Mouse (Mus musculus) adrenal gland, postnatal 36 days (tissue): ENCODE results near the gene Cope. TPM values are rescaled to one million over a fixed set of nuclear protein-coding genes. Genes with fewer than 3 reads are reported as not detected.

Experiments used
- DNase-seq, 2 experiments: peaks; one replicate each; pipeline ENCODE4 v3.0.0; 2021; ENCODE audit warnings: mixed read lengths in 1 of 2
- total RNA-seq, 2 experiments: library from RNA; stranded (reverse); gene quantifications; 2 replicates each; pipeline ENCODE4 v1.2.3; 2021

Cope gene
- total RNA-seq, 2 experiments from 2014 or later = 194 to 215 TPM

GRCm38 (mm10) chr8:70309311-70309710, 7.0 kb downstream of the Cope start:
- no peak for DNase-seq

GRCm38 (mm10) chr8:70313399-70313798, 11.1 kb downstream of the Cope start:
- no peak for DNase-seq

GRCm38 (mm10) chr8:70315624-70316510, 13.5 kb downstream of the Cope start, which contains the start of gene Cers1:
Gene Cers1, plus strand, starts transcription at chr8:70315775.
- DNase-seq = peak; percentile 72 to 81

- peak; percentile 50 to 60 for DNase-seq
Observed at GRCm38 (mm10) chr8:70316511-70317504, 14.5 kb downstream of the Cope start.

GRCm38 (mm10) chr8:70317872-70318271, 15.6 kb downstream of the Cope start:
- no peak for DNase-seq

- DNase-seq = no peak
Observed at GRCm38 (mm10) chr8:70323716-70324115, 21.4 kb downstream of the Cope start.

GRCm38 (mm10) chr8:70327512-70327911, 25.2 kb downstream of the Cope start:
- no peak for DNase-seq

- DNase-seq = no peak
Observed at GRCm38 (mm10) chr8:70329124-70329834, 27.0 kb downstream of the Cope start, which contains the start of gene Gdf1. Gene Gdf1, plus strand, starts transcription at chr8:70329817.

- peak in 1 of 2 experiments; percentile 54 for DNase-seq
Observed at GRCm38 (mm10) chr8:70329835-70330740, 27.8 kb downstream of the Cope start.

- peak; percentile 70 to 80 for DNase-seq
Observed at GRCm38 (mm10) chr8:70330741-70331364, 28.5 kb downstream of the Cope start.

- no peak for DNase-seq
Observed at GRCm38 (mm10) chr8:70331526-70331925, 29.2 kb downstream of the Cope start.

GRCm38 (mm10) chr8:70332070-70332877, 30.0 kb downstream of the Cope start:
- peak; percentile 74 to 83 for DNase-seq

GRCm38 (mm10) chr8:70332878-70333202, 30.5 kb downstream of the Cope start:
- DNase-seq = no peak

- DNase-seq = no peak
Observed at GRCm38 (mm10) chr8:70338931-70339330, 36.6 kb downstream of the Cope start.

GRCm38 (mm10) chr8:70340659-70341058, 38.3 kb downstream of the Cope start:
- no peak for DNase-seq

GRCm38 (mm10) chr8:70342007-70342406, 39.7 kb downstream of the Cope start:
- DNase-seq = no peak

- DNase-seq = no peak
Observed at GRCm38 (mm10) chr8:70343076-70343475, 40.8 kb downstream of the Cope start.

- peak in 1 of 2 experiments; percentile 54 for DNase-seq
Observed at GRCm38 (mm10) chr8:70343696-70344095, 41.4 kb downstream of the Cope start.

GRCm38 (mm10) chr8:70344279-70344678, 42.0 kb downstream of the Cope start:
- peak; percentile 57 to 71 for DNase-seq
